Mouse (Mus musculus): ENCODE measurements around the gene Elmo1.

Elmo1 gene

DNA sequence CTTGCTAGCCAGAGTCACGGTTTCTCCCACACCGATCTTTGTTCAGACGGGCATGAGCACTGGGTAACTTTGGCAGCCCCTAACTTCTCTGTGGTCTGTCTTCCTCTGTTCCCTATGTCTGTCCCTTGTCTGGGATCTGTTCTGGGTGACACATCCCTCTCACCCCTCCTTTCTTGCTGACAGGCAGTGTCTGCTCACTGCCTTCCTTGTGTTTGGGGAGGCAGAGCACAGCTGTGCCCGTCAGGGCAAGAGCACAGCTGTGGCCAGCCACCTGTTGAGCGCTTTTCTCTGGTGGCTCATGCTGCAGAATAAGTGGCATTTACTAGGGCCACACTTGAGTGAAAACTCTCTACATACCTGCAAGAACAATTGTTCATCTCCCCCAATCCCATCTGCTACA lies 116.7 kb downstream of the Elmo1 start:
- no peak for DNase-seq (ENCODE audit: low read depth, low spot score)

DNA sequence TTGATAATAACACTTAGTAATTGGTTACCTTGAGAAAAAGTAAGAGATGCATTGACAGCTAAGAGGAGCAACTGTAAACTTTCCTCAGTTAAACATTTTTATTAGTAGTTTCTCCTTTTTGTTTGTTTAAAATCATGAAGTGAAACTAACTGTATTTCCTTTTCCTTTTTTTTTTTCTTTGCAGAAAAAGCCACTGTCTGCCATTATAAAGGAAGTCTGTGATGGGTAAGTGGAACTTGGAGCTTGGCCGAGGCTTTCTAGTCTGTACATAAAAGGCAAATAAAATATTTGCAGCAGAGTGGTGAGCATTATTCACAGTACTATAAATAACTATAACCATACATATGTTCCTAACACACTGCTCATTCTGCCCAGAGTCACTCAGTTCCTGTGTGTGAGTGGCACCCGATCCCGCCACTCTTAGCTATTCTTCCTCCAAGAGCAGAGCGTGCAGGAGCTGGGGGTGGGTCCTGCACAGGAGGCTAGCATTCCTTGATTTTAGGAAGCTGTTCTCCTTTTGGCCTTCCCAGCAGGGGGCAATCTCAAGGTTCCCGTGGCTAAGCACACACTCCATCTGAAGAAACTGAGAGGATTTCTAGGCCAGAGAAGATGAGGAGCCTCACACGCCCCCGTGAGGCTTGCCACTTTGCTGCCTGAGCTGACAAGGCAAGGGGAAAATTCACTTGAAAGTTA lies 117.7 kb downstream of the Elmo1 start:
- no peak for DNase-seq (ENCODE audit: low read depth, low spot score)

DNA sequence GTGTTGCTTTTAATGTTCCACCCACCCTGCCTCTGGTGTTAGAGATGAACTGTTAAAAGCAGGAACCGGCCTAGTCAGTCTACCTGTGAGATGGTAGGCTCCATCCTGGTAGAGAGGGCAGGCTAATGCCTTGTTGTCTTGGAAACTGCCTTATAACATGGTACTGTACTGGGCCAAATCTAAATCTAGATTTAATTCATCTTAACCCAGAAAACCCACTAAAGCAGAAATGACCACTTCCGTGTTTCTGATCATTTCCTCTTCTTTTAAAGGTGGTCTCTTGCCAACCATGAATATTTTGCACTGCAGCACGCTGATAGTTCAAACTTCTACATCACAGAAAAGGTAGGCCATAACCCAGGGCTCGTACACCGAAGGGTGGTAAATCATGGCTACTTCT lies 118.5 kb downstream of the Elmo1 start:
- DNase-seq (ENCODE audit: low read depth, low spot score) = no peak

DNA sequence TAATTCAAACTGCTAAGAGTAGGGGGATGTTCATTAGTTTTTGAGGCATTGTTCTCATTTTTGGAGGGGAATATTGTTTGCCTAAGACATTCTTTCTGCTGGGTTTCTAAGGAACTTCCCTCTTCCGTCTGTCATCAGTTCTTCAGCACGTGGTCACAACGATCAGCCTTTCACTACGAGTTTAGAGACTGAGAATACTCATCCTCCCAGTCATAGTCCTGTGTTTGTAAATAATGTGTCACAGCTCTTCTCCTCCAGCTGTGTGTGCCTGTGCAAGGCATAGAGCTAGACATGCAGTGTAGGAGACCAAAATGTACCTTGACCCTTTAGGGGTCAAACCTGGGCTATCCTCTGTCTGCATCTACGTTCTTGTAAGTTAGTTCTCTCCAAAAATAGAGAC lies 121.4 kb downstream of the Elmo1 start:
- DNase-seq (ENCODE audit: low read depth, low spot score) = no peak

DNA sequence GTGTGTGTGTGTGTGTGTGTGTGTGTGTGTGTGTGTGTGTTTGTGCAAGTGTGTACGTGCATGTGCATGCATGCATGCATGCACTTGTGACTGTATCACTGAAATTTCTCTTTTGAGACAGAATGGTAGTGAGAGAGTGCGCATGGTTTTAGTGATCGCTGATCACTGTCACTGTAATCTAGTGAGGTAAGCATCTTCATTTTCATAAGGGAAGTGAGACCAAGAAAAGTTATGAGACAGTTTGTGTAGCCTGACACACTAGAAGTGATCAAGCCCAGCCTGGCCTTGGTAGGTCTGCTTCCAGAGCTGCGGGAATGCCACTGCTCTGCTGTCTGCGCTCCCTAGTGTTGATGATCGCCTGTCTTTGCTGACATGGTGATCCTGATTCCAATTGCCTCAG lies 122.3 kb downstream of the Elmo1 start:
- DNase-seq (ENCODE audit: low read depth, low spot score) = no peak

DNA sequence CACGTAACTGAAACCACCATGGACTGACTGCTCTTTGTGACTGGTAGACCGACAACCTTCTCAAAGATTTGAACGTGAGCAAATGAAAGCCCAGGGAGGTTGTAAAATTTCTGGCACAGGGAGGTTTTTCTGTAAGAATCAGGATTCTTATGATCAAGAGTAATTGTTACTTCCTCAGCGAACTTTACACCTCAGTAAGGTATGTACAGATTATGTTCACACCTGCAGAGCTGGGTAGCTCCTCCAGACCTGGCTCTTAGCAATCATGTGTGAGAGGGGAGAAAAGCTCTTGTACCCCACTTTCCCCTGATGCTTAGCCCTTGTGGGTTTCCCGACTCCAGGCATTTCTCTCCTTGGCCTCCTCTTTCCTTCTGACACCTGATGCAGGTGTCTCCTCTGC lies 123.5 kb downstream of the Elmo1 start:
- DNase-seq (ENCODE audit: low read depth, low spot score) = no peak

DNA sequence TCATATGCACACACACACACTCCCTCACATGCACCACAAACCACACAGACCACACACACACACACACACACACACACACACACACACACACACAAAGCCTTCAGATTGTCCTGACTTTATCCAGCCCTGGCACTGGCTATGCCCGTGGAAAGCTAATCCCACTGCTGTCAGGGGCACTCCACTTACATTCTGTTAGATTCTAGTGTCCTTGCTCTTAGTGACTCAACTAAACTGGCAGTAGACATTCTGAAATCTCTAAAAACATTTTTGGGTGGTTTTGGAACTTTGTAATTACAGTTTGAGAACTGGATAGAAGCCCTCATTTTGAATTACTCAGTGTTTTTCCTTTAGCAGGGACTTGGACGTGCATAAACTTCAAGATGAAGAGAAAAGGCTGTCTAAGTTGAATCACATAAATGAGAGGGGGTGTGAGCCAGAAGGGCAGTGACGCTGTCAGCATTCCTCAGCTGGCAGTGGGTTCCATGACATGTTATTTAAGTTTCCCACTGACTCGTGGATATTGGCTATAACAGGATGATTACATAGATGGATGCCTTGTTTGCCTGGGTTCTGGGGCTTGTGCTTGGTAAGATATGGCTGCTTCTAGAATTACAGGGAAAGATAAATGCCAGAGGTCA lies 127.2 kb downstream of the Elmo1 start:
- DNase-seq (ENCODE audit: low read depth, low spot score) = no peak

DNA sequence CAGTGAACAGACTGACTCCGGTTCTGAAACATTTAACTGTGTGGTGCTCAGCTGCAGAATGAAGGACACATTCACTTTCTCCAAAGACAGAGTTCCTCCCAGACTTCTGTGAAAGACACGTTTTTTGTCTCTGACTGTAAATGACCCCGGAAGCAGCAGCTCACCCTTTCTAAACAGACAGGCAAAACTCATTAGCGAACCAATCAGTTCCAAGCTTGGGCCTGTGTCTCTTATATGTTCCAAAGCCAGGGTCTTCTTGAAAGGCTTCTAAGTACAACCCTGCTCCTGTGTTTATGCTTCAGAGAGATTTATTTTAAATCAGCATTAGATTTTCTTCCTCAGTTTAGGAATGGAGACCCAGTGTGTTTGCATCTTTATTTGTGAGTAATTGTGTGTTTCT lies 127.7 kb downstream of the Elmo1 start:
- no peak for DNase-seq (ENCODE audit: low read depth, low spot score)

DNA sequence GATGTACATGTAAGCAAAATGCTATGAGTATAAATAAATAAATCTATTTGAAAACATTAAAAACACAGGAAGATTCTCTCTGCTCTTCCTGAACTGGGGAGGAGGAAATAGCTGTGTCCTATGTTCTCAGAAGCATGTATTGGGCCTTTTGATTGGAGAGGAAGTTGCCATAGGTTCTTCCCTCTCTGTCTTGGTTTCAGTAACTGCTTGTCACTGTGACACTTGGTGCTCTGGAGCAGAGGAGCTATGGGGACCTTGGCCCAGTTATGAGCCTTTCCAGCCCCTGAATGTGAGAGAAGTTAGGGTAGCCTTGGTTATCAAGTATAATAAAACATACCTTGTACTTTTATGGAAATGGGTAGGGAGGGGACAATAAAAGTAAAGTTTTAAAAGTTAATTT lies 130.0 kb downstream of the Elmo1 start:
- no peak for DNase-seq (ENCODE audit: low read depth, low spot score)

DNA sequence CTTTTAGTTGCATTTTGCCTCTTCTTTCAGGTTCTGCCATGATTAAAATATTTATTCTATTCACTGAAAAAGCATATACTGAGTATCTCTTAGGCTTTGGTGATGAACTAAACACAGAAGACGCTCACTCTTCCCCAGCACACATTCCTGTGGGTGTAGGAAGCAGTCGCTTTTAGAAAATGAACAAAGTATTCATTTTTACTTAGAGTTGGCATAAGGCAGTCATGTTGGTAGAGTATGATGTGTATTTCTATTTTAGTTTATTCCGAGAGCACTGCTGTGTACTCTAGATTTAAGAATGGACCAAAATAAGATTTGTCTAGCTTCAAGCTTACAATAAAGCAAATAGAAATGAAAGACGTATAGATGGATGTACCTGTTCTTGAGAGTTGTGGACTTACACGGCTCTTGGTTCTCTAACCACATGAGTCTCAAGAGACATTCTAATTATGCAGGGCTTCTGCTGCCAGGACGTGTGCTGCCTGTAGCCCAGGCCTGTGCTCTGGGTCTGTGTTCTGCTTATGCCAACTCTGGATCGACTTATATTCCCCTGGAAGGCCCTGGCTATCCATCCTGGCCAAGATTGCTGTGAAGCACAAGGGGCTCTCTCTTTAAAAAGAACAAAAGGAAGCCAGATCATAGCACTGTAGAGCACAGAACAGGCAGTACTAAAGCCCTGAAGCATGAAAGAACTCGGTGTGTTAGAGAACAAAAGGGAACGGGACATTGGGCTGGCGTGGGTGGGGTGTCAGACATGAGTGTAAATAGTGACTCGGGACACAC lies 137.7 kb downstream of the Elmo1 start:
- no peak for DNase-seq (ENCODE audit: low read depth, low spot score)

DNA sequence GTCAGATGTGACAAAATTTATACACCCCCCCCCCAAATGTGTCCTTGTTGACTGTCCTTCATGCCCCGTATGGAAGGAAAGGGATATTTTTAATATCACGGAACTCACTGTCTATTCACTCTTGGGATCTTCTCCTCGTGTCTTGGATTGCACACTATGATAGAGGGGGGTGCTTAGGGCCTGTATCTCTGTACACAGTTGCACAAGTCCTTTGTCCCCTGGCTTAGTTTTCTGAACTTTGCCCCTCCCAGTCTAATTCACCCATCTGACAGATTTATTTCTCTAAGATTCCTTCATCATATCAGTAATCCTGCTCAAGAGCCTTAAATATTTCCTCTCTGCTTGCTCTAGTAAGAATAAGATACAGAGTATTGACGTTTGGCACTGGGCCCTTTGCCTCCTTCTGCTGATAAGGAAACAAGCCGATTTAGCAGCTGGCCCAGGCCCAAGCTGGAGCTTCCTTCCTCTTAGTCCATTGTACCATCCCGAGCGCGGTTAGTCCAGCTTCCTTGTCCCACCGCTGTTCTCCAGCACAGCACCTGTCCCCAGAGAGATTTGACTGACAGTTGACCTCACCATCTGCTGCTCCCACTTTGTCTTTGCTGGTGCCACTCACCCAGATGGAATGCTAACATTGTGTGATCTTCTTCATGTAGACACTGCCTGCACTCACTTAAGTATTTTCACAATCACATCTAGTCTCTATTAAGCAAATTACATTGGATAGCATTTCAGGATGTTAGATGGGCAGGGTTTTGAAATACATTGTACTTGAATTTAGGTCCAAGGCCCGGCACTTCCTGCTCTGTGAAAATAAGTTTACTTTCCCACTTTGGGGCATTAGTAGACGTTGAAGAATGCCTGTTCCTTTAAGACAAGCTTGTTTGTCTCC lies 141.7 kb downstream of the Elmo1 start:
- DNase-seq (ENCODE audit: low read depth, low spot score) = no peak

DNA sequence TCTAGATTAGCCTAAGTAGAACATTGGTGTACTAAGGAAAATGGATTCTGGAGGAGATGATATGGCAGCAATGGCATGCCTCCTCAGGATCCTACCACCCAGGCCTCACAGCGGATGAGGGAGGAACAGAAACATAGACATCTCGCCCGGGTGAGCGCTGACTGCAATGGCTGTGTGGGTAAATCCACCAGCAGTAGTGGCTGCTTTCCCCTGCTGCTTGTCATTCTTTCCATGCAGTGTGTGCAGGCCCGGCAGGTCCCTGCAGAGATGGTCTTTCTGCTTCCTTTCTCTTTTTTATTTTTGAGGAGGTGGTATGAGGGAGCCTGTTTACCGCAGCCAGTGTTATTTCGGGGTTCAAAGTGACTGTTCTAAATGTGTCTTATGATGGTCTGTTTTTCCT lies 143.3 kb downstream of the Elmo1 start:
- peak; percentile 43 for DNase-seq (ENCODE audit: low read depth, low spot score)

DNA sequence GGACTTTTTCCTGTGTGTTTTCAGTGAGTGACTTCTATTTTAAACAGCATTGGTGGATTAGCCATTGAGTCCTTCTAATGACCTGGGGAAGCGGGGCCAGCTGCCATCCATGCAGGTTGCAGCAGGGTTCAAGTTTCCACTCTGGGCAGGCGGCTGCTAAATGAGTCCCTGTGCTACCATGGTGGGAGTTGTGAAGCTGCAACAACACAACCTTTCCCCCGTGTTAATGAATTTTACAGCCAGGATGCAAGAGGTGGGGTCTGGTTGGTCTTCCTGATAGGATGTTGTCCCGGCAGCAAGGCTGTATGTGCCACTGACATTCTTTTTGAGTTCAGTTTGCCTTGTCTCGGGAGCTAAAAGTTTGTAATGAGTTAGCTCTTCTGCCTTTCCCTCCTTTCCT lies 147.2 kb downstream of the Elmo1 start:
- no peak for DNase-seq (ENCODE audit: low read depth, low spot score)

DNA sequence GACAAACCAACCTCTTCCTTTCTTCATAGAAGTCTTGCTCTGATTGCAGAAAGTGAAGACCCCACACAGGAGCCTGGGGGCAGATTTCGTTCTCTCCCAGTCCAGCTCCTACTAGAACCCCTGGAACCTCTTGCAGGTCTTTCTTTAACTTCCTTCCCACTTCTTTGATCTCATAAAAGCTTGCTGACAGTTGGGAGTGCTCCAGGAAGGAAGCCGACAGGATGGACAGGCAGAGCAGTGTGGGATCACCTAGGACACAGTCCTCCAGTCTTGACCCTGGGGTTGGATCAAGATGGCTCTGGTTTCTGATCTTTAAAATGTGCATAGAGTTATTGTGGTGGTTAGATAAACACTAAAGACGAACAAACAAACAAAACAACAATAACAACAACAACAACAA lies 147.8 kb downstream of the Elmo1 start:
- no peak for DNase-seq (ENCODE audit: low read depth, low spot score)

DNA sequence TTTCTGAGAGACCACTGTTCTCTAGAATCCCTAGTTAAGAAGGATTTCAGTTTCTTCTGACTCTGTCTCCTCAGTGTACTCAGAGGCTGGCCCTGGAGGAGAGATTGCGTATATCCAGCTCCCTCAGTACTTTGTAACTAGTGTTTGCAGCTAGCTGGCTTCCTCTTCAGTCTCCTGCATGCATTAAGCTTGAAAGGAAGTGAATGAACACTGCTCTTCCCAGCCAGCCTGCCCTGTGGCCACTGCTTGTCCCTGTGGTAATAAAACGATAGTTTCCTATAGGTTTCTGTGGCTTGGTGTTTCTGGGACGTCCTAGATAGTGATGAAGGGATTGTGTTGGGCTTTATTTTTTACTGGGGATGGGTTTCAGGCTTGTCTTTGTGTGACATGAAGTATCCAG lies 148.3 kb downstream of the Elmo1 start:
- DNase-seq (ENCODE audit: low read depth, low spot score) = no peak

DNA sequence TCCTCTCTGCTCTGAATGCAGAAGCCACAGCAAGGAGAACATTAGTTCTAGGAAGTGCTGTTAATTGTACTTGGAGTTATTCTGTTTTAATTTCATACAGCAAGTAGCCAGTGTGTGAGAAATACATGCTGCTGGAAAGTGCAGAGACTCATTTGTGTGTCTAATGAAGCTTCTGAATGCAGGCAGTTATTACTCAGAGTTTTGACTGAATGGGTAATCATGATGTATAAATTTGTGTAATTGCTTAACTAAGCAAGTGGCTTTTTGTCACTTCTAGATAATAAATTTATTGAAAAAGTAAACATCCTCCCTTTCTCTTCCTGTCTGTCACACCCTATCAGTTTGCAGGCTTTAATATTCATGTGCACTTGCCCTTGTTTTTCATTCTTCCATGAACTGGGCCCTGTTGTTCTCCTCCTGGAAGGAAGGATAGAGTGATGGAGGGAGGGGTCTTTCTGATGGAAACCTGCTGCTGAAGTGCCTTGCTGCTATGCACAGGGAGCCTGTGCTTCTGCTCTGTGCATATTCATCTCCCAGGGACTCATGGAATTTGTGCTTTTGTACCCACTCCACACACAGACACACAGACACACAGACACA lies 159.8 kb downstream of the Elmo1 start:
- no peak for DNase-seq (ENCODE audit: low read depth, low spot score)

DNA sequence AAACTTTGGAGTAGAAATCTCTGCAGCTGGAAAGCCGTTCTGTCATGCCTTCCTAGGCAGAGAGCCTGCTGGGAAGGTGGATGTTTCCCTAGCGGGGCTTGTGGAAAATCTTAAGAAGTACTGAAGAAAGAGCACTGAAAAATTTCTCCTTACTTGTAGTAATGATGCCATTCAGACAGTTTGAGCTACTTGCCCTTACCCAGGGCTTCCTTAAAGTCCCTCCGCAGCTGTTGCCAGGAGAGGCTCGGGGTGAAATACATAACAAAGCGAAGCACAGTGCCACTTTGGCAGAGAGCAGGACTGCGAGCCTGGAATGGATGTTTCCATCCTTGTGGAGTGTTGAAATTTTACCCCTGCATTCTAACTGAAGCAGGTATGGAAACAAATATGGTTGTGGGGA lies 164.5 kb downstream of the Elmo1 start:
- DNase-seq (ENCODE audit: low read depth, low spot score) = no peak

DNA sequence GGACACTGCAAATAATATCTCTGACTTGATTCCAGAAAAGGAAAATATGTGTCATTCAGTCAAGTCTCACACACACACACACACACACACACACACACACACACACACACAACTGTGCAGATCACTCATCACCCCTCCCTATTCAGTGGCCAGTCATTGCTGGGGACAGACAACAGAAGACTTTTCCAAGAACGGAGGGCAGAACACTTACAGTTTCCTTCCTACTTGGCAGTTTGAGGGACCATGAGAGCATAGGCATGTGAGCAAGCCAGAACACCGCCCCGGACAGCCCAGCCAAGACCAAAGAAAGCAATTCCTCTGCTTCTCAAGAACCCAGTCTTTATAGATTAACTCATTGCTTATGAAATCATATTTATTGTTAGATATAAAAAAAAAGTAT lies 165.0 kb downstream of the Elmo1 start:
- no peak for DNase-seq (ENCODE audit: low read depth, low spot score)

DNA sequence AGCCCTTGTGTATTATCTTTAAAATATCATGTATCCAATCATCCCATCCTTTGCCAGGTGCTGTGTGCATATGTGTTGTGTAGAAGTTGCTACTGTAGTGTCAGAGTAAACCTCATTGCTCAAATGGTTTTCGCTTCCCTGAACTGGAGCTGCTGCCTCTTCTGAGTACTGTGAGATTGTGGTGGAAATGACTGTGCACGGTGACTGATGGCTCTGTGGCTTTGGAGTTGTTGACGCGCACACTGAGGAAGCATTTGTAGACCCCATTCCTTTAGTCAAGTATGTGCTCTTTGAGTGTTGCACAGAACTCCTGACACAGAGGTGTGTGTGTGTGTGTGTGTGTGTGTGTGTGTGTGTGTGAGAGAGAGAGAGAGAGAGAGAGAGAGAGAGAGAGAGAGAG lies 166.2 kb downstream of the Elmo1 start:
- DNase-seq (ENCODE audit: low read depth, low spot score) = no peak

DNA sequence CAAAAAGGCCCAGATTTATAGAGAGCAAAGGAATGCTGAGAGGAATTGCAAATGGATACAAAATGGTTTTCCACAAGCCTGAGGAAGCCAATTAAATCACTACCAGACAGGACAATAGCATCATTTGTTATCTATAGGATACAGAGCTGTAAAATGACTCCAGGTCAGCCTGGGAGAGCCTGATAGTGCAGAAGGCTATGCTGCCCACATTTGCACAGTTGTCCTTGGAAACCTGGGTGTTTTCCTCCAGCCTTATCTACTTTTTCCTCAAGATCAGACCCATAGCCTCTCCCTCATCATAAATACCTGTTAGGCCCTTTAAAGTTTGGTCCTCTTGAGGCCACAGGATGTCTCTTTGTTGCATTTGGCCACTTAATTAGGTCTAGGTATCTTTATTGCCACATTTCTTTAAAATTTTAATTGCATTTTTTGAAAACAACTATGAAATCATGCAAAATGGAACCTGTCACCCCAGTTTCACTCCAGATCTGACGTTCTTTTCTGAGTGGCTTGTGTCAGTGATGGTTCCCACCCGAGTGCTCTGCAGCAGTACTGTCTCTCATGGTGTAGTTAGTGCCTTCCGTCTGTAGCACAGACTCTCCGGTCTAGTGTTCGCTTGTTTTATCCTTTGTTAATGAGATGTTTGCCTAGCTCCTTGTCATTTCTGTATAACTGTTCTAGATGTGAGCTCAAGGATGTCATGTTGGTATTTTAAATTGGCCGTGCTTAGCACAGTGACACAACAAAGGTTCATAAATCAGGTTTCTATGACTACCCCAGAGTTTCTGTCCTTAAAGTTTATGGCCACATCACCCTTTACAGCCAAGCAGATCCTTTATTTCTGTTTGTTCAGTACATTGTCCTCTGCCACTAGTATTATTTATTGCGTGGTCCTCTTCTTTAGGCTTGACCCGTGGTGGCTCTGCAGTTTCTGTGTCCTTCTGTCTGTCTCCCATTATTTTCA lies 167.4 kb downstream of the Elmo1 start:
- DNase-seq (ENCODE audit: low read depth, low spot score) = no peak
